Mouse (Mus musculus) common myeloid progenitor, adult 5-6 weeks (primary cell): ENCODE results near the gene Chd9. TPM values are rescaled to one million over a fixed set of nuclear protein-coding genes. Genes with fewer than 3 reads are reported as not detected.

Experiments used
- ATAC-seq: replicated peaks from 2 replicates; pipeline ENCODE4 v1.8.0; 2016; ENCODE audit warnings: low read depth, mild to moderate bottlenecking, moderate TSS enrichment, inconsistent platforms; ENCODE audit not compliant: poor library complexity, severe bottlenecking
- total RNA-seq: library from RNA; stranded (forward); fragments of 200-1000, 187-1606 nt; gene quantifications from 2 replicates; pipeline ENCODE4 v1.2.3, GENCODE M21; 2017

The Chd9 gene
- total RNA-seq, 1 experiment from 2014 or later, result 83.1 TPM

- ATAC-seq, result peak; percentile 67
Observed at GRCm38 (mm10) chr8:91060555-91061471, 232.7 kb downstream of the Chd9 start.

GRCm38 (mm10) chr8:91065179-91065578 is 237.0 kb downstream of the Chd9 start:
- ATAC-seq, result peak; percentile 57

- 0 out of 2 replicates have a peak, but pooled peaks have one; percentile 4 for ATAC-seq
Observed at GRCm38 (mm10) chr8:91069407-91069806, 241.3 kb downstream of the Chd9 start.

GRCm38 (mm10) chr8:91069834-91070233 is 241.7 kb downstream of the Chd9 start, which contains the start of gene Rbl2:
Gene Rbl2, plus strand, starts transcription at chr8:91070057.
- peak; percentile 88 for ATAC-seq

- ATAC-seq, result peak; percentile 92
Observed at GRCm38 (mm10) chr8:91070275-91070859, 242.2 kb downstream of the Chd9 start.

- peak; percentile 71 for ATAC-seq
Observed at GRCm38 (mm10) chr8:91077077-91077867, 249.1 kb downstream of the Chd9 start.

GRCm38 (mm10) chr8:91079678-91080077 is 251.5 kb downstream of the Chd9 start:
- no peak for ATAC-seq

GRCm38 (mm10) chr8:91081911-91082310 is 253.8 kb downstream of the Chd9 start:
- peak; percentile 82 for ATAC-seq

- ATAC-seq, result peak; percentile 41
Observed at GRCm38 (mm10) chr8:91082428-91082827, 254.3 kb downstream of the Chd9 start.

- no peak for ATAC-seq
Observed at GRCm38 (mm10) chr8:91088452-91088851, 260.3 kb downstream of the Chd9 start.

GRCm38 (mm10) chr8:91089601-91090000 is 261.4 kb downstream of the Chd9 start:
- ATAC-seq, result no peak

- ATAC-seq, result no peak
Observed at GRCm38 (mm10) chr8:91094135-91094534, 266.0 kb downstream of the Chd9 start.

- ATAC-seq, result no peak
Observed at GRCm38 (mm10) chr8:91098106-91098505, 270.0 kb downstream of the Chd9 start.

Other genes with a start within 250 kb of the Chd9 start
- not detected in 2 replicates for gene Gm19935, start 11.0 kb upstream of the Chd9 start, total RNA-seq
- gene Rbl2, start 241.7 kb downstream of the Chd9 start, total RNA-seq, result 68.4 and 74.4 TPM in 2 replicates